Mouse (Mus musculus) adrenal gland, adult 2 months (tissue): ENCODE data around the gene Pla2g2f. TPM values are rescaled to one million over a fixed set of nuclear protein-coding genes. Genes with fewer than 3 reads are reported as not detected.

Source experiments
- DNase-seq: peaks from one replicate; pipeline ENCODE4 v3.0.0; 2021
- polyA plus RNA-seq: library from polyadenylated mRNA; depleted of rRNA; stranded (reverse); fragments of >200 nt; gene quantifications from 2 replicates; pipeline ENCODE4 v1.2.3, GENCODE M21; 2012
- total RNA-seq, 2 experiments: library from RNA; stranded (reverse); gene quantifications; 2 replicates each; pipeline ENCODE4 v1.2.3; 2021

Pla2g2f gene
- total and polyA plus RNA-seq, 3 experiments: 20.6 to 67.7 (median 34.4) TPM

DNA sequence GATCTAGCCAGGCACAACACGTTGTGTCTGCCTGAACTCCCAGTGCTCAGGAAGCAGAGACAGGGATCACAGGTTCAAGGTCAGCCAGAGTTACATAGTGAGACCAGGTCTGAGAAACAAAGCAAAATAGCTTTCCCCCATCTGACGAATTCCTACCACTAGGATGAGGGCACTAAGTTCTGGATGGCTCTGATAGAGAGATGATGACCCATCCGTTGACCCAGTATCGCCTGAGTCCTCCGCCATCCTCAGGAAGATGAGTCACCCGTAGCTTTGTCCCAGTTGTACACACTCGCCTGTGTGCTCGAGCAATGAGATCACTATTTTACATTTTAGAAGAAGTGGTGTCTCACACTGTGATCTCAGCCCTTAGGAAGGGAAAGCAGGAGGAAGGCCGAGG, 4.8 kb upstream of the Pla2g2f start:
- peak; percentile 42 for DNase-seq

DNA sequence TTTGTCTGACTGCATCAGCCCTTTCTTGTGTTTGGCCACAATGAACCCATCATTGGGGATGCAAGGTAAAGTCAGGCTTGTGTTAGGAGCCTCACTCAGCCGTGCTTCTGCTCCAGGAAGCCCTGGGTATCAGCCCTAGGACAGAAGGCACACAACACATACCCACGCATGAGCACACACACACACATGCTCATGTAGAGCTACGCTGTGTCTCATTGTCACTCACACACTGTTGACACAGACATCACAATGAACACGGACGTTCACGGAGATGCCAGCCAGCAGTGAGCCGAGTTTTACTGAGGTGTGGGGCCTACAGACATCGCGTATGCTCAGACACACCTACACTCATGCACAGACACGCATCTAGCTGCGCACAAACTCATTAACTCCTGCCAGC, 1.4 kb downstream of the Pla2g2f start:
- DNase-seq: no peak

DNA sequence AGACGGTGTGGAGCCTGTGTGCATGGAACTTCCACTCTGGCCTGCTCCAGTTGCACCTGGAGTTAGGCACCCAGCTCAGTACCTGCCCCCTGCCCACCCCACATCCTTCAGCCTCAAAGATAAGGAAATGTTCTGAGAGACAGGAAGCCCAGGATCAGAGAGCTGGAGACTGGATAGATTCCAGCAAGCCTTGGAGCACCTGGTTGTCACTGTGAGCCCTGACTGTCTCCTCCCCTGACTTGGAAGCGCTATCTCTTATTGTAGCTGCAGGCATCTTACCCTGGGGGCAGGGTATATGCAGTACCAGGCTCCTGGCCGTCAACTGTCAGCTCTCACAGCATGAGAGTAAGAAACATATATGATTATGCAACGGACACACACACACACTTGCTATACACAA, 2.0 kb downstream of the Pla2g2f start:
- DNase-seq: no peak

DNA sequence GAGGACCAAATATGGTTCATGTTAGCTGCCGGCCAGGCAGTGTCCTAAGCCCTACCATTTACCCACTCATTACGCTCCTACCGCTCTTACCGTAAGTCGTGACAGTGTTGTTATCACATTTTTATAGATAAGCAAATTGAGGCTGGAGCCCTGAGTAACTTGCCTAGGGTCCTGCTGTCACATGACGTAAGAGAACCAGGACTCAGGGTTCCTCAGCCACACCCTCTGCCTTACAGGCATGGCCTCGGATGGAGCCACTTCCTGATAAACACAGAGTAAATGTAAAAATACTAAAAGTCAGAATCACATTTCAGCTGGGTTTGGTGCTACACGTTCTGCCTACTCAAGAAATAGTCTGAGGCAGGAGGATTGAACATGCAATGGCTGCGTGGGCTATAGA, 3.0 kb downstream of the Pla2g2f start:
- no peak for DNase-seq

DNA sequence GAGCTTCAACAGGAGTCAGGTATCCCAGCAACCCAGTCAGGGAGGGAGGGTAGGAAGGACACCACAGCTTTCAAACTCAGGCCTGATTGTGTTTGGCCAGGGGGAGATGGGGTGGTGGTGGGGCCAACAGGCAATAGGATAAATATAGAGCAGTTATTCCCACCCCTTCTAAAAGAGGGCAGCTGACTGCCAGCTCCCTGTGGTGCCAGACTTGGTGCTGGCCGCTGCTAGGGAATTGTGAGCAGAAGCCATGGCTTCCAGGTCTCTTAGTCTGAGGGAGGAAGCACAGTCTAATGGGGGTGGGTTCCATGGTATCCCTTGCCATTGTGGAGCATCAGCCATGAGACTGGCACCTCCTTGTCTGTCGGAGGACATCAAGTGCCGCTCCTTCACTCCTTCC, 3.8 kb downstream of the Pla2g2f start:
- DNase-seq: no peak

DNA sequence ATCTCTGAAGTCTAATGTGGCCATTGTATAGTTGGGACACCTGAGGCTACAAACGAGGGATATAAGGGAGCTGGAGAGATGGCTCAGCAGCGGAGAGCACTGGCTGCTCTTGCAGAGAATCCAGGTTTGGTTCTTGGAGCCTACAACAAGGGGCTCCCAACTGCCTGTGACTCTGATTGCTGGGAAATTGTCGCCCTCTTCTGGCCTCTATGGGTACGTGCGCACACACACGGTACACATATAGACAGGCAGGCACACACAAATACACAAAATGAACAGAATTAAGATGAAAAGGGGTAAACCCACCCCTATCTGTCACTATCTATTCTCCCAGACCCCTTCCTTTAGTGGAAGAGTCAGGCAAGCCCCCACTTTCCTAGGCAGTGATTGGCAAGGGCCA, 4.8 kb downstream of the Pla2g2f start:
- DNase-seq: no peak

GRCm38 (mm10) chr4:138748369-138749072, 8.9 kb downstream of the Pla2g2f start:
- DNase-seq: peak; percentile 23

DNA sequence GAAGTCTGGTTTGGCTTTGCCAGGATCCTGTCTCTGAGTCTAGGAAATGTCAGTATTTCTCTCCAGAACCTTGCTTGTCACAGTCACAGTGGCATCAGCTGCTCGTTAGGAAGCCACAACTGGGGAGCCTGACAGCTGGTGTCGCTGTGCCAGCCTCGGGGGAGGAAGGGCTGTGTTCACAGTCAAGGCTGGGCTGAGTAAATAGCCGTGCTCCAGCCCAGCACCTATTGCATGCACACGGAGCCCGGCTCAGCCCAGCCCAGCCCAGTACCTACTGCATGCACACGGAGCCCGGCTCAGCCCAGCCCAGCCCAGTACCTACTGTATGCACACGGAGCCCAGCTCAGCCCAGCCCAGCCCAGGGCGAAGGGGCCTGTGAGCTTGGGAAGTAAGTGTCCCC, 9.6 kb downstream of the Pla2g2f start:
- peak; percentile 51 for DNase-seq

DNA sequence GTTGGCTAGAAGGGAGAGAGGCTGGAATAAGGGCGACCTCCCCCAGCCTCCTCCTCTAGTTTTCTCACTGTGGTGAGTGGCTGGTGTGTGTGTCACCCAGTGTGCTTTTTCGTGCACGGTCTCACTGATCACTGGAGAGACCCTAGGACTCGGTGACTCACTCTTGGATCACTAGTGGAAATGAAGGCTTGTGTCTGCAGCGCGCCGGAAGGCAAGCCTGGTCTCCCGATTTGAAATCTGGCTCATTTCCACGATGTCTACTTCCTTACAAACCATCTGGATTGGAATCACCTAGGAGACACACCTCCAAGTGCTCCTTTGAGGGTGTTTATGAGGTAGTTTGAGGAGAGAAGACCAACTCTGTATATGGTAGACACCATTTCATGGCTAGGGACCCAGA, 10.6 kb downstream of the Pla2g2f start:
- no peak for DNase-seq

GRCm38 (mm10) chr4:138745884-138746283, 11.5 kb downstream of the Pla2g2f start:
- no peak for DNase-seq

GRCm38 (mm10) chr4:138739136-138739851, 18.1 kb downstream of the Pla2g2f start:
- no peak for DNase-seq

- DNase-seq: no peak
These were observed 20.4 kb downstream of the Pla2g2f start, which contains the start of gene Ubxn10 for GRCm38 (mm10) chr4:138737031-138737430. Gene Ubxn10 (minus strand): TSS chr4:138737167.

- DNase-seq: no peak
These were observed 22.6 kb downstream of the Pla2g2f start for GRCm38 (mm10) chr4:138734863-138735262.

DNA sequence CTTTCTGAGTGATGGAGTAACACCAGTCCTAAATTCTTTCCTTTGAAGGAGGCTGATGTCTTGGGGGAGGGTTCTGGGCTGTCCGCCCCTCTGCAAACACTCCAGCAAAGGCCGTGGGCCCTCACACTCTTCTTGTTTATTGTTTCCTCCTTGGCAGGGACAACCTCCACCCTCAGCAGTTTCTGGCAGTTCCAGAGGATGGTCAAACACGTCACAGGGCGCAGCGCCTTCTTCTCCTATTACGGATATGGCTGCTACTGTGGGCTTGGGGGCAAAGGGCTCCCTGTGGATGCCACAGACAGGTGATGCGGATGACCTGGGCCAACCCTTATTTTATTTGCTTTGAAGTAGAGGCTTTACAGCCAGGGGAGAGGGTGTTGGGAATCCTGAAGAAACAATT, 23.3 kb downstream of the Pla2g2f start:
- peak; percentile 34 for DNase-seq

- DNase-seq: peak; percentile 59
These were observed 28.3 kb downstream of the Pla2g2f start for GRCm38 (mm10) chr4:138729018-138729703.

DNA sequence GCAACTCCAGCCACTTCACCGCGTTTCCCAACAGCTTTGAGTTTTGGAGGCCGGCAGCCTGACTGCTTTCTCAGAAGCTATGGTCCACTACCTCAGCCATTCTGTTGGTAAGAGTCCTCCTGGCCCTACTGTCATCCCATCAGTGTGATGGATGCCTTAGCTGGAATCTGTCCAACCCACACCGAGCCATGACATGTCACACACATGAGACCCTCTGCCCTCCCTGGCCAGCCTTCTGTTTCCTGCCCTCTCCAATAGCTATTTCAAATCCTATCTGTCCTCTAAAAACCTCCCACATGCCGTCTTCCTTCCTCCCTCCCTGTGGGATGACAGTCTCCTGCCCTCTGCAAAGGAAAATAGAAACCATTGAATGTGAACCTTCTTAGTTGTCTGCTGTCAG, 31.7 kb downstream of the Pla2g2f start:
- DNase-seq: peak; percentile 35

DNA sequence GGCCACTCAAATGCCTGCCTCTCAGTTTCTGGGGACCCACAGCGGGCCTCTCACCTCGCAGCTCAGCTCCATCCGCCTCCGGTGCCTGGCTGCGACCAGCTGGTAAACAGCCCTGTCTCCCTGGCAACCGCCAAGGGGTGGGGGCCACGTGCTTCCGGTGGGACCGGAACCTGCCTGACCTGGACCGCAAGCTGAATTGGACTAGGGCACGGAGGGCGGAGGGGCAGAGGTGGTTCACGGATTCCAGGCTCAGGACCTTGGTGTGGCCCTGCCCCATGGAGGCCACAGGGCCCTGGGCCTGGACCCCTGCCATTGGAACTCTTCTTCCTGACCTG, 32.3 kb downstream of the Pla2g2f start:
- peak; percentile 83 for DNase-seq

- no peak for DNase-seq
These were observed 32.9 kb downstream of the Pla2g2f start, which contains the start of gene Pla2g2c for GRCm38 (mm10) chr4:138724354-138725126. Gene Pla2g2c (plus strand): TSS chr4:138724792.

DNA sequence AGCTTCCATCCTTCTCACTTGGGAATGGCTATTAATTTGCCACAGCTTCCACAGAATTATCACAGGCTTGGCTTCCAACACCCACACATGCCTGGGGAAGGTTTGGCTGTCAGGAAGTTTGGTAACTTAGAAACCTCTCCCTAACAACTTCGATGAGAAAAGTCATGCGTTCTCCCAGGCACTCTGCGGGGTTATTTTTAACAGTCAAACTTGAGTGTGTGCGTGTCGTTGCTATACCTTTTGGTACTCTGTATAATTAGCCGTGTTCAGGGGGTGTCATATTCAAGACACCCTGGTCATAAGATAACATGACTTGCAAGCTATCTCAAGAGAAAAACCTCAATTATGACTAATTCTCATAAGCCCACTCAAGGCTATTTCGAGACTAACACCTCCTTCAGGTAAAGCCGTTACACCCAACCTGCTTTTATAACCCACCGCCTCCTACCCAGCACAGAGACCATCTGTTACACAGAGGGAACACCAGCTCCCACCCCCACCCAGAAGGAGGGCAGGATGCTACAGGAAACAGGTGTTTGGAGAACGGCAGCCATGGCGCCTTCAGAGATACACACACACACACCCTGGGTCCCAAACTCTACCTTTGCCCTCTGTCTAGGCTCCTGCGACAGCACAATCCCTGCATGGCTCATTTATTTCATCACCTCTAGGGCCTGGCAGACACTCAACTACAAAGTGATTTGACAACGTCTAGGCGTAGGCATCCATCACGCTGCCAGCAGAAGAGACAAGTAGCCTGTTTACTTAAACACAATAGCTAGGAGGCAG, 33.7 kb downstream of the Pla2g2f start:
- no peak for DNase-seq

DNA sequence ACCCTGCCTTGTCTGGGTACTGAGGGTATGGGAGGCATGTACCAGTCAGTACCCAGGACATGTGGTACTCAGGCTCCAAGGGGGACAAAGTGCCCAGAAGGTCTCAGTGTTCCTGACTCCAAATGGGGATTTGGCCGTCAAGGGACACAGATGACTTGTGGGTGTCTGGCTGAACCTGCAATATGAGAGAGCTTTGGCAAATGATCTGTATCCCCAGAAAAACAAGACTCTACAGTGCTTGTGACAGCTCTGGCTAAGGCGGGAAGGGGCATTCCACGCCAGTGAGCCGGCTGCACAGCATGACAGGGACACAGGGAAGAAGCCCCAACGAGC, 38.2 kb downstream of the Pla2g2f start:
- no peak for DNase-seq

- no peak for DNase-seq
These were observed 38.7 kb downstream of the Pla2g2f start for GRCm38 (mm10) chr4:138718586-138719263.
